Mouse (Mus musculus) neural tube, embryonic 14.5 days (tissue): ENCODE results near the gene Emc1. TPM values are rescaled to one million over a fixed set of nuclear protein-coding genes. Genes with fewer than 3 reads are reported as not detected.

Experiments used
- ATAC-seq: fragments of 200-750 bp; cut with Nextera tagmentation; 2 replicates; pipeline ENCODE4 v1.8.0; 2017; ENCODE audit warnings: low read depth, mild to moderate bottlenecking, moderate TSS enrichment, moderate library complexity
- H3K27ac ChIP-seq: fragments of 300-500 bp; sonication (generic); 2 replicates; pipeline ENCODE4 v1.5.1; 2014; ENCODE audit warnings: low read depth, mild to moderate bottlenecking, control low read depth, low read length, moderate library complexity, mixed read lengths
- H3K27me3 ChIP-seq: fragments of 300-500 bp; sonication (generic); 2 replicates; pipeline ENCODE4 v1.6.1; 2014; ENCODE audit warnings: low read length; ENCODE audit not compliant: control insufficient read depth, insufficient read depth
- H3K36me3 ChIP-seq: fragments of 300-500 bp; sonication (generic); 2 replicates; pipeline ENCODE4 v1.6.1; 2014; ENCODE audit warnings: low read length, mixed read lengths; ENCODE audit not compliant: control insufficient read depth, insufficient read depth
- H3K4me1 ChIP-seq: fragments of 300-500 bp; sonication (generic); 2 replicates; pipeline ENCODE4 v1.6.1; 2014; ENCODE audit warnings: low read length; ENCODE audit not compliant: control insufficient read depth, insufficient read depth
- H3K4me2 ChIP-seq: fragments of 300-500 bp; sonication (generic); 2 replicates; pipeline ENCODE4 v1.6.1; 2014; ENCODE audit warnings: mild to moderate bottlenecking, low read depth, low read length, control low read depth
- H3K4me3 ChIP-seq: fragments of 300-500 bp; sonication (generic); 2 replicates; pipeline ENCODE4 v1.5.1; 2014; ENCODE audit warnings: low read depth, low read length, control low read depth, mixed read lengths
- H3K9ac ChIP-seq: fragments of 300-500 bp; sonication (generic); replicated peaks from 2 replicates; pipeline ENCODE4 v1.6.1; 2014; ENCODE audit warnings: low read depth, mild to moderate bottlenecking, control low read depth, low read length, mixed read lengths
- H3K9me3 ChIP-seq: fragments of 300-500 bp; sonication (generic); 2 replicates; pipeline ENCODE4 v1.6.1; 2016; ENCODE audit warnings: low read length; ENCODE audit not compliant: control insufficient read depth
- WGBS: fragments of 180-500 bp; shearing (Covaris S2); extraction: QIAGEN DNeasy Blood & Tissue Kit; methylation state at CpG from one replicate; pipeline ENCODE4 v1.1.7; 2014; 5-methylcytosine and 5-hydroxymethylcytosine counted together
- polyA plus RNA-seq: library from polyadenylated mRNA; unstranded; fragments of >200 nt; fragmentation: Nextera tagmentation; extraction: Ambion mirVana; gene quantifications from 2 replicates; pipeline ENCODE4 v1.2.1, GENCODE M21; 2014

Gene Emc1
- polyA plus RNA-seq, 1 experiment from 2014 or later = 44.8 TPM

- ATAC-seq = no peak
- Histone ChIP-seq H3K9me3 (no peaks in the 10 kb centered on the region), H3K27me3 (no peaks in the 10 kb centered on the region), H3K4me3 (no peak overlapping the region), H3K4me1 (no peaks in the 10 kb centered on the region), H3K9ac (no peak overlapping the region), H3K36me3 (peaks cover 17% of the 10 kb centered on the region), H3K4me2 (no peak overlapping the region), H3K27ac (no peak overlapping the region)
- 69% methylated on average over 5 of the region's 5 CpGs for WGBS
Observed at GRCm38 (mm10) chr4:139343718-139344117, 8.7 kb upstream of the Emc1 start.

DNA sequence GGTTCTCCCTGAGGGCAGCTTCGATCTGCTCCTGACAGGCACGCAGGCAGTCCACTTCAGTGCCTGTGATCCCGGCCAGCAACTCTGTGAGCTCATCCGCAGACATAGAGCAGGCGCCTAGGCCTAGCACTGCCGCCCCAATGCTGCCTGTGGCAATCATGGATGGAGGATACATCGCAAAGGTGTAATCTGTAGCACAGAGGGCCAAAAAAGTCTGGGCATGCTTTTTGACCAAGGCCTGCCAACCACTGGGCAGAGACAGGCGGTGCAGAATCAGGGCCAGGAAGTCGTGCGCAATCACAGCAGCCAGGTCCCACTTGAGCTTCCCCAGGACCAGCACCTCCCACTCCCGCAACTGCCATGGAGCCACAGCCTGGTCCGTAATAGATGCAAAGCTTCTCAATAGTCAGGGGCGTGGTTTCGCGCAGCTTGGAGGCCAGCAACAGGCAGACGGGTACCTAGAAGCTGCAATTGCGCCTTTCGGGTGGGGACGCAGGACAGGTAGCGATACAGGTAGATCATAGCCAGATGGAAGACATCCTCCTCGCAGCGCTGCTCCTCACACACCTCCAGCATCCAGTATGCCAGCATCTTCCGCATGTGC is 6.9 kb upstream of the Emc1 start:
- peaks cover 25% of the 10 kb centered on the region for H3K36me3 ChIP-seq

DNA sequence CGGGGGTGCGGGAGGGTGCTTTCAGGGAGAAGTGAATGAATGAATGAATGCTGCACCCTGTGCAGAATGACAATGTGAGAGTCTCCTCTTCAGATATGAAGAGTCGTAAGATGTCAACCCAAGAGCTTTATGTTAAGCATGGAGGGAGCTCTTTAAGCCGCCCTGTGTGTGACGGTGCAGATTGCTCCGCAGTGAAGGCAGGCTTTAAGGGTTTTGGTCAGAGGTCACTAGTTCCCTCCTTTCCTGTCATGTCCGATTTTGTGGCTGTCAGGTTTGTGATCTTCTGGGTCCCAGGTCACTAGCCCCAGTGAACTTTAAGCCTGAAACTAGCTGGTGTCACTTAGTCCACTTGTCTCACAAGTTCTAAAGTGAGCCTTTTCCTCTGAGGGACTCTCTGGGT is 445 bp downstream of the Emc1 start:
- Histone ChIP-seq H3K9me3 (no peaks in the 10 kb centered on the region), H3K9ac (peak overlapping the region; percentile 87), H3K27ac (peak overlapping the region; percentile 94), H3K4me2 (peak overlapping the region; percentile 98), H3K27me3 (no peaks in the 10 kb centered on the region), H3K36me3 (peaks cover 21% of the 10 kb centered on the region), H3K4me1 (peaks cover 12% of the 10 kb centered on the region), H3K4me3 (peak overlapping the region; percentile 78)
- 1% methylated on average over 7 of the region's 7 CpGs for WGBS
- no peak; the same call in 1 of the 2 replicates for ATAC-seq

More for the DNA sequence above, 6.9 kb upstream of the Emc1 start:
- Histone ChIP-seq H3K9me3 (no peaks in the 10 kb centered on the region), H3K9ac (no peak overlapping the region), H3K4me3 (no peak overlapping the region), H3K4me1 (no peaks in the 10 kb centered on the region), H3K27ac (no peak overlapping the region), H3K4me2 (no peak overlapping the region), H3K27me3 (no peaks in the 10 kb centered on the region)
- 76% methylated on average over 23 of the region's 23 CpGs for WGBS
- ATAC-seq = no peak

GRCm38 (mm10) chr4:139357211-139357610 is 4.8 kb downstream of the Emc1 start:
- Histone ChIP-seq H3K9me3 (no peaks in the 10 kb centered on the region), H3K27ac (no peak overlapping the region), H3K4me2 (no peak overlapping the region), H3K4me3 (no peak overlapping the region), H3K36me3 (peaks cover 31% of the 10 kb centered on the region), H3K4me1 (peaks cover 4% of the 10 kb centered on the region; the same call in 1 of the 2 replicates), H3K27me3 (no peaks in the 10 kb centered on the region), H3K9ac (no peak overlapping the region)
- 97% methylated on average over 3 of the region's 3 CpGs for WGBS
- ATAC-seq = no peak

DNA sequence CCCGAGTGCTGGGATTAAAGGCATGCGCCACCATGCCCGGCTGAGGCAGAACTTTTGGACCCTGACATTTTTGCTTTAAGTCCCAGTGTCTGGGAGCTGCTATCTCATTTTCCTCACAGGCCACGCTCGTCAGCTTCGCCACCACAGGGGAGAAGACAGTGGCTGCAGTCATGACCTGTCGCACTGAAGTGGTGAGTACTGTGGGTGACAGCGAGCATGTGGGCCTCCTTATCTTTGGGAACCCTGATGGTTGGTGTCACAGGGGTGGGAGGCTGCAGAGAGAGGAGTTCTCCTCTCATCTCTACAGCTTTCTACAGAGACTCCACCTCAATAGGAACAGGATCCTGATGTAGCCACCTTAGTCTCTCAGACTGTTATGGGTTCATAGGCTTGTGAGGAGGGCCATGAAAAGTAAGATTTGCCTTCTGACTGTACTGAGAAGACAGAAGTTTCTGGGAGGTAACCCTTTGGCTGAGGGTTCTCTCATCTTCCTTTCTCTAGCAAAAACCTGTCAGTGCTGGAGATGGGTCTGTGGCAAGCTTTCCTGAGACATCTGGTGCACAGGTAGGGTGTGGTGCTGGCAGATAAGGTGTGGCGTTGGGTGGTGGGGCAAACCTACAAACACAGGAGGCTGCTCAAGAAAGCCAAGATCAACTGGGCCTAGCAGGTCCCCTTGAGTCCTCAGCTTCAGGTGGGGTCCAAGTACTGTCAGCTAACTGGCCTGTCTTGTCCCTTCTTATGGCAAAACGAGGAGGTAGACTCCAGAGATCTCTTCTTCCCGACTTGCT is 8.6 kb downstream of the Emc1 start:
- Histone ChIP-seq H3K4me3 (no peak overlapping the region), H3K27me3 (no peaks in the 10 kb centered on the region), H3K4me2 (no peak overlapping the region), H3K4me1 (no peaks in the 10 kb centered on the region), H3K27ac (no peak overlapping the region), H3K9me3 (no peaks in the 10 kb centered on the region), H3K9ac (no peak overlapping the region), H3K36me3 (peaks cover 61% of the 10 kb centered on the region)
- ATAC-seq = no peak
- 93% methylated on average over 11 of the region's 11 CpGs for WGBS

DNA sequence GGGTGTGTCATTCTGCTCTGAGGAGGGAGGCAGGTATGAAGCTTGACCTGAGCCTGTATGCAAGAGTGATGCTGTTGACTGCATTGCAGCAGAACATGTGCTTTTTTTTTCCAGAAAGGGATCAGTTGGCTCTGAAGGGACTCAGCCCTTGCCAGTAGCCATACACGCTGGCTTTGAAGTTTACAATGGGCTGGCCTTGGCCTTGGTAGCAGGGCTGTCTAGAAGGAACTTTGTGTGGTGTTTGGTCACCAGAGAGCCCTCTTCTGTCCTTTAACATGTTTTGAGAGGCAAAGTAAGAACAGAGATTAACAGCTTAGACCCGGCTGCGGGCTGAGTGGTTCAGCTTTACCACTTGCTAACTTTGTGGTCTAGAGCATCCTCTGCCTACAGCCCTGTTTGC is 14.9 kb downstream of the Emc1 start:
- no peak overlapping the region for H3K9ac ChIP-seq
- no peaks in the 10 kb centered on the region for H3K9me3 ChIP-seq
- H3K4me2 ChIP-seq = no peak overlapping the region
- H3K4me3 ChIP-seq = no peak overlapping the region
- H3K27me3 ChIP-seq = no peaks in the 10 kb centered on the region
- H3K36me3 ChIP-seq = peaks cover 85% of the 10 kb centered on the region
- no peak overlapping the region for H3K27ac ChIP-seq
- no peaks in the 10 kb centered on the region for H3K4me1 ChIP-seq
- ATAC-seq = no peak
- 96% methylated on average over 3 of the region's 3 CpGs for WGBS

GRCm38 (mm10) chr4:139368038-139368437 is 15.7 kb downstream of the Emc1 start:
- WGBS = over 99% methylated on average over 5 of the region's 5 CpGs
- ATAC-seq = no peak

GRCm38 (mm10) chr4:139373130-139373529 is 20.7 kb downstream of the Emc1 start:
- no peak overlapping the region for H3K4me2 ChIP-seq
- peaks cover 64% of the 10 kb centered on the region for H3K36me3 ChIP-seq
- no peak for ATAC-seq
- no peaks in the 10 kb centered on the region for H3K9me3 ChIP-seq
- no peak overlapping the region for H3K9ac ChIP-seq
- no peak overlapping the region for H3K4me3 ChIP-seq
- H3K4me1 ChIP-seq = no peaks in the 10 kb centered on the region
- 95% methylated on average over 4 of the region's 4 CpGs for WGBS
- no peaks in the 10 kb centered on the region for H3K27me3 ChIP-seq
- H3K27ac ChIP-seq = no peak overlapping the region

More at GRCm38 (mm10) chr4:139368038-139368437, 15.7 kb downstream of the Emc1 start:
- Histone ChIP-seq H3K4me2 (no peak overlapping the region), H3K9ac (no peak overlapping the region), H3K4me1 (no peaks in the 10 kb centered on the region), H3K36me3 (peaks cover 79% of the 10 kb centered on the region), H3K27me3 (no peaks in the 10 kb centered on the region), H3K9me3 (no peaks in the 10 kb centered on the region), H3K27ac (no peak overlapping the region), H3K4me3 (no peak overlapping the region)

DNA sequence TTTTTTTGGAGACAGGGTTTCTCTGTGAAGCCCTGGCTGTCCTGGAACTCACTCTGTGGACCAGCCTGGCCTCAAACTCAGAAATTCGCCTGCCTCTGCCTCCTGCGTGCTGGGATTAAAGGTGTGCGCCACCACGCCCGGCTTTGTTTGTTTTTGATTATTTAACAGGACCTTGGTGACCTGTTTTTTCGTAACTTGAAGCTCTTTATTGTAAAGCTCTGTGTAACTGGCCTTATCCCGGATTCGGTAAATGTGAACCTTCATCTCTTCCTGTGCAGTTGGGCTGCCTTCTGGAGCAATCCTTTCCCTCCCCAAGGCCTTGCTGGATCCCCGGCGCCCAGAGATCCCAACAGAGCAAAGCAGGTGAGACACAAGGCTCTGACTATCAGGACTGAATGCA is 21.1 kb downstream of the Emc1 start:
- Histone ChIP-seq H3K4me1 (no peaks in the 10 kb centered on the region), H3K27me3 (no peaks in the 10 kb centered on the region), H3K4me2 (no peak overlapping the region), H3K27ac (no peak overlapping the region), H3K4me3 (no peak overlapping the region), H3K9me3 (no peaks in the 10 kb centered on the region), H3K9ac (no peak overlapping the region), H3K36me3 (peaks cover 60% of the 10 kb centered on the region)
- no peak for ATAC-seq
- 93% methylated on average over 10 of the region's 10 CpGs for WGBS
